Mouse (Mus musculus): ENCODE data around the gene Exoc3.
A peak's percentile ranks its signal among the peaks of the same experiment; 100 is the strongest.

Exoc3 gene

DNA sequence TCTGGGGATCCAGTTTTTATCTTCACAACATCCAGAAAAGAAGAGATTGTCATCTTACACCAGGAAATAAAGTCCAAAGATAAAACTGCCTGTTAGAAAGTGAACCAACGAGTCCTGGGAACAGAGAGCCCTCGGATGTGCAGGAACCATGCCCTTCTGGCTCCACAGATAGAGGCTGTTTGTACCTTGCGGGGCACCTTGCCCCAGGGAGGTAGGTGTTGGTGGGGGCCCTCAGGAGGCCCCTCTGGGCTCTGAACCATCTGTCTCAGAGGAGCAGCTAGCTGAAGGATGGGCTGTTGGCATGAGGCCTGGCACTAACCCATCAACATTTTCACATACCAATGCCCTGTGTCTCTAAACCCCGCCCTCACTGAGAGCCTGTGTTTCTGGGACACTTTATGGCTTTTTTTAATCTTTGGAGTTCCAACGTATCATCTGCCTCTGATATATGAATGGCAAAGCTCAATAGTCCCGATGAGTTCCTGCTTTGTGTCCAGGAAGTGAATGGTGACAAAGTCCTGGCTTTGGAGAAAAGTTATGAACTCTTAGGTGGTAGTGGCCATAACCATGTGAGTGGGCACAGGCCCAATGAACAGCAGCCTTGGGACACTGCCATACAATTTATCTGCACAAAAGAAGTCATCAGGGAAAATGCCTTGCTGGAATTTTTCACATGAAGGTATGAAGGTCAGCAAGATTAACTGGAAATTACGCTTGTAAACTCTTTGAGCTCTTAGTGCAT lies 69.5 kb downstream of the Exoc3 start:
- no peak for DNase-seq (ENCODE audit: low spot score in 2 of 2)

DNA sequence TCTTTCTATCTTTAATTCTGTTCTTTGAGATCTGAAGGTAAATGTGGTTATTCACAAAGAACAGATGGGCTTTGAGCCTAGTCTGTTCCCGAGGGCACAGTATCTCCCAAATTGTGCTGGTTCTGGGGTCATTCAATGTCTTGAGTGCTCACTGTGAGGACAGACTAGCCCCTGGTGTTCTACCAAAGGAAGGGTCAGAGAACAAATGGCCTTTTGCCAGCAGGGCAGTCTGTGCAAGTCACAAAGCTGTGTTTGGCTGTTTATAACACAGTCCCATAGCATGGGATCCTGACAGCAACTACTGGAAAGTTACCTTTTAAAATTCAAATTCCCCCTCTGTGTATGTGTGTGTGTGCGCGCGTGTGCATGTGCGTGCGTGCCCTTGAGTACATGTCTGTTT lies 78.6 kb downstream of the Exoc3 start:
- DNase-seq (ENCODE audit: low spot score in 2 of 2), result no peak

DNA sequence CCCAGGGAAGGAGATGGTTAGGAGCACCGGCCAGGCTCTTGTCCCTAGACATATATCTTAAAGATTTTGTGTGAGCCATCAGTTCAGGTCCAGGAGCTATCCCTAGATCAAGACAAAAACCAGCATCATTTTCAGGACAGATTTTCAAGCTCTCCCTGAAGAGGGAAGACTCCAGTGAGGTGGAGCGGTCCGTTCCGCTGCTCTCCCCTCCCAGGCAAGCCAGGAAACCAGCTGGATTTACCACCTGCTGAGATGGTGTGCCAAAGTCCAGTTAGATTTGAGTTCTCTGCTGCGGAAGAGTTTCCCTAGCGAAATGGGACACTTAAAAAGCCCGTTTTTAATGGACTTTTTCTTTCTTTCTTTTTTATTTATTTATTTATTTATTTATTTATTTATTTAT lies 81.0 kb downstream of the Exoc3 start:
- no peak for DNase-seq (ENCODE audit: low spot score in 2 of 2)

DNA sequence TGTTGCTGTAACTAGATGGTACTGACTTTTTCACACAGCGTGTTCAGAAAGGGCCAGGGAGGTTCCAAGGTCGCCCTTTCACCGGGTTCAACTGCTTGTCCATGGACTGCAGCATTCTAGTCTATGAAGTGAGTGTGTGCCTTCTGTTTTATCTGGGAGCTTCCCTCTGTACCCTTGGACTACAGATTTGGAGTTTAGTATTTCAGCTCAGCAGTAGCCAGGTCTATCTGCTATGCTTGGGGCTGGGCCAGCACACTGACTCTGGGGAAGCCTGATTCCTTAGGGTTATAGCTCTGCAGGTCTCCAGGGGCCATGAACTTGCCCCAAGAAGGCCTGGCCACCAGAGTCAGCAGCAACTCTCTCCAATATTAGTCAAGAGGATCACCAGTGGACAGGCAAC lies 85.9 kb downstream of the Exoc3 start:
- no peak for DNase-seq (ENCODE audit: low spot score in 2 of 2)

DNA sequence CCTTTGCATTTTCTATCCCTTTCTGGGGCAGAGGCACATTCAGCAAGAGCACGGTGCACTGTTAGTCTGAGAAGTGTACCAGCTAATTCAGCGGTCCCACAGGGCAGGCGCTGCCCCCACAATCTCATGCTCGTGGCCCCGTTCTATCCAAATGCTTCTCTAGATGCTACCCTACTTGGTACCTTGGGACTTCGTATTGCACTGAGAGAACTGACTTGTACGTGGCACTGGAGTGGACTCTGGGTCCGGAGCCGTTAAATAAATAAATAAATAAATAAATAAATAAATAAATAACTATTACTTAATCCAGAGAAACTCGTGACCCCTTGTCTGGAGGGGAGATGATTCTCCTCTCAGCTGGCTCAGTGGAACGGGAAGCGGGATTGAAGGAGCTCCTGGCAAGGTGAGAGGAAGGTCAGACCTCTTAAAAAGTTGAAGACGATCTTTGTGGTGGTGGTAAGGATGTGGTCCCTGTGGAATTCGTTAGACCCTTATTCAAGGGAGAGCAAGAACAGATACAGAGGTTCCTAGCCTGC lies 86.7 kb downstream of the Exoc3 start:
- no peak for DNase-seq (ENCODE audit: low spot score in 2 of 2)

DNA sequence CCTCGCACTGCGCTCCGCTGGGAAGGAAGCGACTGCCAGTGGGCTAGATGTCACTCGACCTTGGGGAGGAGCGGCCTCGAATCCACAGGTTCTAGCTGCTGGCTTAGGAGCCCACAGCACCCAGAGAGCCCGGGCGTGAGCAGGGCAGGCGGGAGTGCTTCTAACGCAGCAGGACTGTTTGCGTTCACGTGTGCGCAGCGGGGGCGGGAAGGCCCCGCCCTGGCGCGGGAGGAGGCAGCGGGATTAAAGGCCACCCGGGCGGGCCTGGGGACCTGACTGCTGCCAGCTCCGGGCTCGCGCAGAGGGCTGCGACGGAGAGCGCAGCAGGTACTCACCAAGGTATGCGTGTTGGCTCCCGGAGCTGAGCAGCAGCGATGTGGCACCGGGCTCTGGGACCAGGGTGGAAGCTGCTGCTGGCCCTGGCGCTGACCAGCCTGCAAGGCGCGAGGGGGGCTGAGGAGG lies 87.4 kb downstream of the Exoc3 start, which contains the start of gene Slc9a3:
Gene Slc9a3, plus strand, starts transcription at position 317 of the 462 bp plus-strand sequence.
- peak in 1 of 2 experiments; percentile 9 for DNase-seq (ENCODE audit: low spot score in 2 of 2)
